Mouse (Mus musculus) granulocyte monocyte progenitor cell, adult 5-6 weeks (primary cell): Measurements from ENCODE around the gene Nudt6. TPM values are rescaled to one million over a fixed set of nuclear protein-coding genes. Genes with fewer than 3 reads are reported as not detected.

Source experiments
- ATAC-seq: replicated peaks from 2 replicates; pipeline ENCODE4 v1.8.0; 2016; ENCODE audit warnings: mild to moderate bottlenecking, moderate TSS enrichment, inconsistent platforms; ENCODE audit not compliant: poor library complexity, severe bottlenecking
- total RNA-seq, 2 experiments: library from RNA; stranded (forward) in 1 of 2; stranded (reverse) in 1 of 2; fragments of 200-712, 200-1000 nt in 1 of 2; fragments of >200 nt in 1 of 2; fragmentation: Nextera tagmentation in 1 of 2; gene quantifications; 2 replicates each; pipeline ENCODE4 v1.2.3; 2014 to 2017

Gene Nudt6
- total RNA-seq, 2 experiments from 2014 or later, result 19.0 to 27.7 TPM

DNA sequence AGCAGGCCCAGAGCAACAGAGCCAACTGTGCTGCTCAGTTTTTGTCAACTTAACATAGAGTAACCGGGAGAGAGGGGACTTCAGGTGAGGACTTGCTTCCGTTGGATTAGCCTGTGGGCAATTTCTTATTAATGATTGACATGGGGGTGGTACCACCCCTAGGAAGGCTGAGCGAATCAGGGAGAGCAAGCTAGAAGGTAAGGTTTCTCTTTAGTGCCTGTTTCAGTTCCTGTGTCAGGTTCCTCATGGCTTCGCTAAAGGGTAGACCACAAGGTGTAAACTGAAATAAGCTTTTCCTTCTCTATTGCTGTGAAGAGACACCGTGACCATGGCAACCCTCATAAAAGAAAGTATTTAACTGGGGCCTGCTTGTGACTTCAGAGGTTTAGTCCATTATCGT, 32.7 kb downstream of the Nudt6 start:
- peak; percentile 52 for ATAC-seq

GRCm38 (mm10) chr3:37383096-37383765, 36.8 kb downstream of the Nudt6 start:
- no peak for ATAC-seq

- ATAC-seq, result no peak
Observed at GRCm38 (mm10) chr3:37381457-37381856, 38.6 kb downstream of the Nudt6 start.

GRCm38 (mm10) chr3:37379930-37380881, 39.8 kb downstream of the Nudt6 start:
- no peak for ATAC-seq

DNA sequence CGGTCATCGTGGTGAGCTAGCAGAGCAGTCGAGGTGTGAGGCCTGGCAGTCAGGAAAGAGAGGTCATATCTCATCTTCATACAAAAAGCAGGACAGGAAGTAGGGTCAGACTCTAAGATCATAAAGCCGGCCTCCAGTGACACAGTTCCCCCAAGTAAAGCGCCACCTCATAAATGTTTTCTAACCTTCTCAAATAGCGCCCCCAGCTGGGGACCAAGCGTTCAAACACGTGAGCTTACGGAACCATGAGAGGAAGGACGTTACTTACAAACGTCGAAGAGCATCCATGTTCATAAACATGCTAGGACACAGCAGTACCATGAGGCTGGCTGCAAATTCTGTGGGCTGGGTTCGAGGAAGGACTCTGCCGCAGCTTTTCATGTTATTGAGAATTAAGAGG, 40.8 kb downstream of the Nudt6 start:
- peak; percentile 40; the same call in 1 of the 2 replicates for ATAC-seq

DNA sequence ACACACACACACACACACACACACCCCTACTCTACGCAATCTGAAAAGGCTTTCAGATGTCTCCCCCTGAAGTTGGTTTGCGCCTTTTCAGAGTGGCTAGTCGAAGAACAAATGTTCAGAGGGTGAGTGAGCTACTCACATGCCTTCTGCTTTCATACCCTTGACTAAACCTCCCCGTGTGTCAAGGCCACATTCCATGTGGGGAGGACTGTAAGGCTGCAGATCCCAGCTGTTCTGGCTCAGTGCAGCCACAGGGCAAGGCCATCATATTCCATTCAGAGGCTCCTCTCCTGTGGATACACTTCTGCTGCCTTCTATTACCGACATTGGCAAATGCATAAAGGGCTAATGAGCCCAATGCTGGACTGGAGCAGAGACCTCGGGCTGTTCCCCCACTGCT, 41.6 kb downstream of the Nudt6 start:
- ATAC-seq, result no peak

GRCm38 (mm10) chr3:37377926-37378325, 42.1 kb downstream of the Nudt6 start:
- ATAC-seq, result no peak

DNA sequence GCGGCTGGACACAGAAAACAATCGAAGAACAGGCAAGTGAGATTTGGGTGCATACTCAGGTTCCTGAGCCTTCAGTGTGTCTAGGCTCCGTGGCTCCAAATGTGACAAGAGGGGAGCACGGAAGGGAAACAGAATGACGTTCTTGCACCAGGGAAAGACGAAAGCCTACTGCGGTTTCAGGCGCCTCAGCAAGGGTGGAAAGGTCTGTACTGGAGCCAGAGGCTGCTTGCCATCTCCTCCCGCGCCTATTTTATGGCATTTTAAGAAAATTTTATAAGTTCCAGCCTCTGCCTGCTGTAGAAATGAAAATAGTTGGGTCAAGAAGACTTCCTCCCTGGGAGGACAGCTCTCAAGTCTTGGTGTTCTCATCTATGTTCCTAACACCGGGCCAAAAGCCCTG, 46.3 kb downstream of the Nudt6 start:
- ATAC-seq, result no peak

DNA sequence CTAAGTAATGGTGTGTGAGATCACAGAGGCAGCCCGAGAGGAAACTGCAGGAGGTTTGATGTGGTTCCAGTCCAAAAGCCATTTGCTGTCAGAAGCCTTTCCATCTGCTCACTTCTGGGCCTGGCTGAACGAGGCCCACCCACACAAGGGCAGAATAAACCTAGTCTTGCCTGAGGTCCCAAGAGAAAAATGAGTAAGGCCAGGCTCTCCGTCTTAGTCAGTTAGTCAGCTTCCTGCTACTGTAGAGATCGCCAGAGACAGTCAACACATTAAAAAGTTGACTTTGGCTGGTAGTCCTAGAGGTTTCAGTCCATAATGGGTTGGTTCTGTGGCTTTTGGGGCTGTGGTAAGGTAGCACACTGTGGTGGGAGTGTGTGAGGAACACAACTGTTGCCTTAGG, 49.6 kb downstream of the Nudt6 start:
- ATAC-seq, result peak; percentile 56

GRCm38 (mm10) chr3:37366381-37367053, 53.5 kb downstream of the Nudt6 start:
- no peak for ATAC-seq

DNA sequence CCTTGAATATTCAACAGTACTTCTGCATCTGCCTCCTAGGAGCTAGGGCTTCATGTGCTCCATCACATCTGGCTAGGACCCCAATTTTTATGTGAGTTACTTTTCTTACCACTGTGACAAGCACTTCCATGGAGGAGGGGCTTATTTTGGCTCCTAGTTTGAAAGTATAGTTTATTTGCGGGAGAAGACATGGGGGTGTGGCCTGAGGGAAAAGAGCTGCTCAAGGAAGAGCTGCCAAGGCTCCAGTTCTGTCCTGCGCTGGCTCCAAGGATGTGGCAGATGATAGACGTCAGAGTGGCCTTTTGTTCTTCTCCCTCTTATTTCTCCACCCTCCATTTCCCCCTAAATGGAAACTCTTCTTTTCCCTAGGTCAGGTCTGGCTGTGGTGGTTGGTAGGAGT, 54.0 kb downstream of the Nudt6 start:
- ATAC-seq, result no peak

DNA sequence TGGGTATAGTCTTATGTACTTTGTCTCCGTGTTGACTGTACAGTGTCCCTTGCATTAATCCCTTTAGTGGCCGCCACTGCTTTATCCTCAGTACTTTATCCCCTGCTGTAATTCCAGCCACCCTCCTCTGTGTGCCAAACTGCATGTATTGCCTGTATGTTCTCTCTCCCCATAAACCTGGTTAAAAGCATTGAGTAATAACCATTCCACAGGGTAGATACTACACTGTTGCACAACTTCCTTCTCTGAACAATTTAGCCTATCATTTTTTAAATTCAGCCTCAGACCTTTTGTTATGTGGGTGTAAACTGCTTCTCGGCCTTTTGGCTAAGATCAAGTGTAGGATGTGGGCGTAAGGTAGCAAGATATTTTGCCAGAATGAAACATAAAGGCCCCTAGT, 54.9 kb downstream of the Nudt6 start:
- peak; percentile 76 for ATAC-seq

- peak; percentile 84 for ATAC-seq
Observed at GRCm38 (mm10) chr3:37360729-37361128, 59.3 kb downstream of the Nudt6 start.

Other genes starting within 250 kb of the Nudt6 start
- not detected in 2 replicates for gene Il21, start 187.6 kb downstream of the Nudt6 start, total RNA-seq (2014; fragmentation: Nextera tagmentation)
- gene Il21, start 187.6 kb downstream of the Nudt6 start, total RNA-seq (2017), result not detected in 2 replicates
- gene Bbs12, start 107.7 kb downstream of the Nudt6 start, total RNA-seq (2014; fragmentation: Nextera tagmentation), result 3.2 and 10.4 TPM in 2 replicates
- 4.4 and 5.4 TPM in 2 replicates for gene Bbs12, start 107.7 kb downstream of the Nudt6 start, total RNA-seq (2017)
- gene Cetn4, start 107.5 kb downstream of the Nudt6 start, total RNA-seq (2014; fragmentation: Nextera tagmentation), result 0.26 and 1.0 TPM in 2 replicates
- 0.26 and 1.6 TPM in 2 replicates for gene Cetn4, start 107.5 kb downstream of the Nudt6 start, total RNA-seq (2017)
- 0.11 TPM in 1 of 2 replicates, not detected in the other for gene Fgf2, start 71.9 kb downstream of the Nudt6 start, total RNA-seq (2014; fragmentation: Nextera tagmentation)
- not detected in 2 replicates for gene Fgf2, start 71.9 kb downstream of the Nudt6 start, total RNA-seq (2017)
- 30.6 and 64.1 TPM in 2 replicates for gene Spata5, start 315 bp downstream of the Nudt6 start, total RNA-seq (2014; fragmentation: Nextera tagmentation)
- gene Spata5, start 315 bp downstream of the Nudt6 start, total RNA-seq (2017), result 116 and 141 TPM in 2 replicates
- 2.1 and 3.7 TPM in 2 replicates for gene Spry1, start 219.7 kb upstream of the Nudt6 start, total RNA-seq (2014; fragmentation: Nextera tagmentation)
- gene Spry1, start 219.7 kb upstream of the Nudt6 start, total RNA-seq (2017), result 2.6 and 3.1 TPM in 2 replicates